Mouse (Mus musculus) lung, postnatal 25 days (tissue): ENCODE data around the gene Lamc2.
"Not testable (repeated sequence)": the region's sequence is repeated elsewhere in the genome, so short reads cannot be mapped to it uniquely, and the experiment has no call there.

ENCODE experiments used
- DNase-seq: peaks from one replicate; pipeline ENCODE4 v3.0.0; 2022; ENCODE audit warnings: low spot score

Gene Lamc2

GRCm38 (mm10) chr1:153094226-153095076, 91.8 kb downstream of the Lamc2 start:
- DNase-seq: no peak

- DNase-seq: no peak
Measured at GRCm38 (mm10) chr1:153093581-153093980, 92.7 kb downstream of the Lamc2 start.

- no peak for DNase-seq
Measured at GRCm38 (mm10) chr1:153093172-153093571, 93.1 kb downstream of the Lamc2 start.

- peak; percentile 80 for DNase-seq
Measured at GRCm38 (mm10) chr1:153092237-153092975, 93.8 kb downstream of the Lamc2 start.

- DNase-seq: peak; percentile 87
Measured at GRCm38 (mm10) chr1:153091438-153092236, 94.6 kb downstream of the Lamc2 start.

GRCm38 (mm10) chr1:153090807-153091206, 95.4 kb downstream of the Lamc2 start:
- no peak for DNase-seq

- no peak for DNase-seq
Measured at GRCm38 (mm10) chr1:153090081-153090480, 96.2 kb downstream of the Lamc2 start.

- no peak for DNase-seq
Measured at GRCm38 (mm10) chr1:153087771-153088170, 98.5 kb downstream of the Lamc2 start.

GRCm38 (mm10) chr1:153085198-153085597, 101.0 kb downstream of the Lamc2 start:
- no peak for DNase-seq

GRCm38 (mm10) chr1:153084191-153084590, 102.1 kb downstream of the Lamc2 start:
- no peak for DNase-seq

GRCm38 (mm10) chr1:153083233-153083632, 103.0 kb downstream of the Lamc2 start:
- not testable (repeated sequence) for DNase-seq

- DNase-seq: no peak
Measured at GRCm38 (mm10) chr1:153075955-153076354, 110.3 kb downstream of the Lamc2 start.

- no peak for DNase-seq
Measured at GRCm38 (mm10) chr1:153075087-153075736, 111.0 kb downstream of the Lamc2 start.

- DNase-seq: no peak
Measured at GRCm38 (mm10) chr1:153073441-153073840, 112.8 kb downstream of the Lamc2 start.
